Mouse (Mus musculus) cerebellum, adult 18-20 months (tissue): ENCODE data around the gene Cldn34c2.
"Not testable (repeated sequence)": the region's sequence is repeated elsewhere in the genome, so short reads cannot be mapped to it uniquely, and the experiment has no call there.

Experiments used
- DNase-seq, 2 experiments: peaks; one replicate each; pipeline ENCODE4 v3.0.0; 2021

The Cldn34c2 gene

DNA sequence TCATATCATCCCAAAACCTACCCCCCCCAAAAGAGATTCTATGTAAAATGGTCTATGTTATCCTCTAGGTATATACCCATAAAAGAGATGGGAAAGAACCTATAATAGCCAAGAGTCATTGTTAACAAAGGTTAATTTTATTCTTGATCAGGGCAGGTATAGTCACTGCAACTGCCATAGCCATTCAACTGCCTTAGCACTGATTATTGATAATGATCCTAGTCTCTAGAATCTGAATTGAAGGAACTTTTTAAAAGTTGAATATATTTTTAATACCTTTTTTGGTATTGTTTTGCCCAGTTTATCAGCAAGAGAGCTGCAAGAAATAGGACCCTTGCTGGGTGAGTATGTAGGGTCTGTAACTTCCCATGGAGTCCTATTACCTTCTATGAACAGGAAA is at the start of gene Cldn34c2:
TSS of gene Cldn34c2 (plus strand) at position 301 of the 400 bp plus-strand sequence.
- not testable (repeated sequence) for DNase-seq

DNA sequence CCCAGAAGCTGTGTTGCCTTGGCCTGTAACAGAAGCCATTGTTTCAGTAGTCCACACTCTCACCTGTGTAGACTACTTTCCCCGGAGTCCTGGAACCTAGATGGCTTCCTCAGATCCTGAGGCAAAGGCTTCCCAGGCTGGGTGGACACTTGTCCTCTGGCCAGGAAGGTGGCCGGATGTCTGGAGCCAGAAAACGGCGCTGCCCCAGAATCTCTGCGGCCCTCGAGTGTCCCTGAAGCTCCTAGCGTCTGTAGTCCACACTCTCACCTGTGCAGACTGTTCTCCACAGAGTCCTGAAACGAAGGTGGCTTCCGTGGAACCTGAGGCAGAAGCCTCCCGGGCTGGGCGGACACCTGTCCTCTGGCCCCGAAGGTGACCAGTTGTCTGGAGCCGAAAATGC is 30.1 kb upstream of the Cldn34c2 start:
- DNase-seq = not testable (repeated sequence)

DNA sequence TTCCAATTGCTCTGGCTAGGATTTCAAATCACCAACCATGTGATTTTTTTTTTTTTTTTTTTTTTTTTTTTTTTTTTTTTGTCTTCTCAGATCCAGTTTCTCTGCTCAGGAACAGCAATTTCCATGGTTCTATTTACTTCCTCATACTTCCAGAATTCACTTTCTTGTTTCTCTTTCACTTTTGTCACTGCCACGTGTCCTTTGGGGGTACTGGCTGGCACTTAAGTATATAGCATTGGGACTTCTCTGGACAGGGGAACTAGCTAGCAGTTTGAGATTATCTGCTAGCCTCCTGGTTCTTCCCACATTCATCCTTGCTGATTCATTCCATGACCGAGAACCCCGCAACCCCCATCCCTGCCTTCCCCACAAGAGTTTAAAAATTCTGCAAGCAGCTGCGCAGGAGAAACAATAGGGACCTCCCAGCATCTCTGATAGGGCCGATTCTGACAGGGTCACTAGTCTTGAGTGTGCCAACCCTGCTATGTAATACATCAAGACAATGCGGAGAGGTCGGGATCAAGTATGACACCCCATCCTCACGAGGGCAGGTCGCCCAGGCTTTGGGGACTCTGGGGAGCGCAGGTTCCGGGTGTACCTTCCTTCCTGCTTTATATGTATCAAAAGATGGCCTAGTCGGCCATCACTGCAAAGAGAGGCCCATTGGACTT is 30.8 kb downstream of the Cldn34c2 start:
- DNase-seq = not testable (repeated sequence)
